Mouse (Mus musculus) forebrain, embryonic 13.5 days (tissue): ENCODE measurements at regions not wholly inside any gene's neighbourhood (a gene's known extent, or its start where the extent isn't known, plus 50 kb on each side); places are given as distances from the start of the nearest gene placed in this dataset.
A peak's percentile ranks its signal among the peaks of the same experiment; 100 is the strongest.

Experiments
- ATAC-seq: fragments of 200-750 bp; cut with Nextera tagmentation; 2 replicates; pipeline ENCODE4 v1.8.0; 2017
- H3K27ac ChIP-seq: fragments of 300-500 bp; sonication (generic); 2 replicates; pipeline ENCODE4 v1.5.1; 2015; ENCODE audit warnings: inconsistent platforms, mild to moderate bottlenecking, moderate library complexity
- H3K27me3 ChIP-seq: fragments of 300-500 bp; sonication (generic); 2 replicates; pipeline ENCODE4 v1.6.1; 2015; ENCODE audit warnings: mild to moderate bottlenecking, inconsistent platforms
- H3K36me3 ChIP-seq: fragments of 300-500 bp; sonication (generic); 2 replicates; pipeline ENCODE4 v1.6.1; 2015; ENCODE audit warnings: mild to moderate bottlenecking, inconsistent platforms; ENCODE audit not compliant: poor library complexity, severe bottlenecking
- H3K4me1 ChIP-seq: fragments of 300-500 bp; sonication (generic); 2 replicates; pipeline ENCODE4 v1.6.1; 2015; ENCODE audit warnings: inconsistent platforms
- H3K4me2 ChIP-seq: fragments of 300-500 bp; sonication (generic); 2 replicates; pipeline ENCODE4 v1.6.1; 2015; ENCODE audit warnings: inconsistent platforms, mild to moderate bottlenecking, moderate library complexity
- H3K4me3 ChIP-seq: fragments of 300-500 bp; sonication (generic); 2 replicates; pipeline ENCODE4 v1.5.1; 2015; ENCODE audit warnings: mild to moderate bottlenecking, inconsistent platforms
- H3K9ac ChIP-seq: fragments of 300-500 bp; sonication (generic); 2 replicates; pipeline ENCODE4 v1.6.1; 2015; ENCODE audit warnings: mild to moderate bottlenecking, inconsistent platforms
- H3K9me3 ChIP-seq: fragments of 300-500 bp; sonication (generic); replicated peaks from 2 replicates; pipeline ENCODE4 v1.6.1; 2016; ENCODE audit warnings: inconsistent platforms
- WGBS: fragments of 180-500 bp; shearing (Covaris S2); methylation state at CpG from one replicate; pipeline ENCODE4 v1.1.7; 2015; 5-methylcytosine and 5-hydroxymethylcytosine counted together

- H3K4me2 ChIP-seq: no peak overlapping the region
- no peaks in the 10 kb centered on the region for H3K4me1 ChIP-seq
- no peaks in the 10 kb centered on the region for H3K36me3 ChIP-seq
- no peak overlapping the region for H3K4me3 ChIP-seq
- WGBS: 13% methylated on average over 4 of the region's 4 CpGs
- no peaks in the 10 kb centered on the region for H3K27me3 ChIP-seq
- no peaks in the 10 kb centered on the region for H3K9me3 ChIP-seq
- no peak overlapping the region for H3K27ac ChIP-seq
- H3K9ac ChIP-seq: no peak overlapping the region
- ATAC-seq: peak; percentile 95
These were observed 114.3 kb downstream of the Rab38 start for GRCm38 (mm10) chr7:88544393-88544792.

- ATAC-seq: 0 out of 2 replicates have a peak, but pooled peaks have one; percentile 43
- 34% methylated on average over 5 of the region's 5 CpGs for WGBS
- H3K27ac ChIP-seq: no peak overlapping the region
These were observed 115.0 kb downstream of the Rab38 start for GRCm38 (mm10) chr7:88544976-88545654.

GRCm38 (mm10) chr7:88575073-88575472 is 145.0 kb downstream of the Rab38 start:
- H3K9me3 ChIP-seq: no peaks in the 10 kb centered on the region
- no peak overlapping the region for H3K27ac ChIP-seq
- H3K4me3 ChIP-seq: no peak overlapping the region
- H3K27me3 ChIP-seq: no peaks in the 10 kb centered on the region
- no peaks in the 10 kb centered on the region for H3K36me3 ChIP-seq
- no peak overlapping the region for H3K9ac ChIP-seq
- 88% methylated on average over 1 of the region's 1 CpGs for WGBS
- no peak overlapping the region for H3K4me2 ChIP-seq
- ATAC-seq: no peak
- H3K4me1 ChIP-seq: no peaks in the 10 kb centered on the region

More at GRCm38 (mm10) chr7:88544976-88545654, 115.0 kb downstream of the Rab38 start:
- Histone ChIP-seq H3K27me3 (no peaks in the 10 kb centered on the region), H3K4me1 (no peaks in the 10 kb centered on the region), H3K9ac (no peak overlapping the region), H3K4me2 (no peak overlapping the region), H3K9me3 (no peaks in the 10 kb centered on the region), H3K36me3 (no peaks in the 10 kb centered on the region), H3K4me3 (no peak overlapping the region)

- H3K27ac ChIP-seq: no peak overlapping the region
- H3K4me1 ChIP-seq: no peaks in the 10 kb centered on the region
- no peak overlapping the region for H3K9ac ChIP-seq
- H3K9me3 ChIP-seq: no peaks in the 10 kb centered on the region; the same call in 1 of the 2 replicates
- H3K4me3 ChIP-seq: no peak overlapping the region
- no peak for ATAC-seq
- no peaks in the 10 kb centered on the region for H3K36me3 ChIP-seq
- H3K4me2 ChIP-seq: no peak overlapping the region
- no peaks in the 10 kb centered on the region for H3K27me3 ChIP-seq
- 90% methylated on average over 1 of the region's 1 CpGs for WGBS
These were observed 170.7 kb downstream of the Rab38 start for GRCm38 (mm10) chr7:88600781-88601180.
